Comparison of ENCODE assay signal across 23 mouse cellular contexts in the genomic region with DNA sequence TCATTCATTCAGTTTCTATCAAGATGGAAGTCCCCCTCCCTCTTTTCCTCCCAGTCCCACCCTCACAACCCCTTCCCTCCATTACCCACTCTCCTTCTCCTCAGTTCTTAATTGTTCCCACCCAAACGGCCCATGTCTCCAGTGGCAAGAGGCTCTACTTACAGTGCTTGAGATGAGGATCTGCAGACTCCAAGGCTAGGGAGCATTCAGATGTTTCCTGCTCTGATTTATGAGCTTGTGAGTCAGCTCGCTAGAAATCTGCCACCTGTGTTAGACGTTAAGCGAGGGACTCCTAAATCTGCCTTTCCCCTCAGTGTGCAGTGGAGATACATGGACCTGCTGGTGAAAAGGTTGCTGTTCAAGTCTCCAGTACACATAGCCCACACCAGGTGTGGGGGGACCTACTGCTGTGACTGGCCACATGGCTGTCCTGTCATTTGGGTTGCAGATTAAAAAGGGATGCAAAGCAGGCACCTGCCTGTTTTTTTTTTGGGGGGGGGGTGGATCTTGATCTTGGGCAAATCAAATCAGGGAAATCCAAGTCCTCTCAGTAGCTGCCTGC. TPM values are rescaled to one million over a fixed set of nuclear protein-coding genes. Genes with fewer than 3 reads are reported as not detected.
A peak's percentile ranks its signal among the peaks of the same experiment; 100 is the strongest.
DNase-seq lines count a peak whose midpoint lies in the region; ATAC-seq lines count a peak whose summit lies in the region.
"Had no signal": no experiment of that assay in that cellular context is flagged by ENCODE, and none has a peak within 500 bp of the region (broad histone marks: within the 10 kb centered on the region; RNA-seq: fewer than 3 reads in every experiment).

No protein-coding gene starts in this region.

- peak; percentile 58 for DNase-seq in intestine, embryonic 14.5 days (ENCODE audit: low spot score)
- DNase-seq in cerebellum, adult 9-11 months = peak; percentile 61
- DNase-seq in thymus, postnatal 25 days = no peak
- DNase-seq in midbrain, embryonic 10.5 days (ENCODE audit: low spot score) = no peak
- DNase-seq: adrenal gland, postnatal 10 days; gastrocnemius, adult 2 months; heart, postnatal 4 days; kidney, postnatal 4 days; lung, embryonic 14.5 days; lung, postnatal 36 days; right cerebral cortex, adult 18-20 months; thymus, adult 18-20 months had no signal

- H3K4me3 ChIP-seq in intestine, embryonic 14.5 days (ENCODE audit: low read depth, low read length) = no peak overlapping the region
- H3K4me3 ChIP-seq in intestine, embryonic 15.5 days (replicated peaks) = no peak overlapping the region
- no peak overlapping the region for H3K4me3 ChIP-seq in neural tube, embryonic 14.5 days (ENCODE audit: low read depth, low read length)
- H3K4me3 ChIP-seq in neural tube, embryonic 15.5 days (replicated peaks) = no peak overlapping the region
- H3K4me3 ChIP-seq in midbrain, embryonic 10.5 days = no peak overlapping the region
- H3K4me3 ChIP-seq: forebrain, embryonic 13.5 days; gastrocnemius, adult 2 months; hindbrain, embryonic 15.5 days; limb, embryonic 15.5 days; megakaryocyte, embryonic 14.5 days; midbrain, embryonic 15.5 days; neural tube, embryonic 12.5 days had no signal

- no peaks in the 10 kb centered on the region for H3K9me3 ChIP-seq in intestine, embryonic 14.5 days (ENCODE audit: control insufficient read depth, low read length)
- H3K9me3 ChIP-seq in intestine, embryonic 15.5 days = no peaks in the 10 kb centered on the region
- H3K9me3 ChIP-seq in neural tube, embryonic 14.5 days (ENCODE audit: control insufficient read depth, low read length) = no peaks in the 10 kb centered on the region
- no peaks in the 10 kb centered on the region for H3K9me3 ChIP-seq in neural tube, embryonic 15.5 days (replicated peaks)
- H3K9me3 ChIP-seq in midbrain, embryonic 10.5 days (replicated peaks) = no peaks in the 10 kb centered on the region
- H3K9me3 ChIP-seq: forebrain, embryonic 13.5 days; hindbrain, embryonic 15.5 days; limb, embryonic 15.5 days; megakaryocyte, embryonic 14.5 days; midbrain, embryonic 15.5 days; neural tube, embryonic 12.5 days had no signal

- H3K27me3 ChIP-seq in intestine, embryonic 14.5 days (replicated peaks; ENCODE audit: control insufficient read depth, insufficient read depth, low read length) = peaks cover 11% of the 10 kb centered on the region
- H3K27me3 ChIP-seq in intestine, embryonic 15.5 days (replicated peaks) = no peaks in the 10 kb centered on the region
- H3K27me3 ChIP-seq in neural tube, embryonic 14.5 days (ENCODE audit: control insufficient read depth, insufficient read depth, low read length) = no peaks in the 10 kb centered on the region
- H3K27me3 ChIP-seq in neural tube, embryonic 15.5 days (replicated peaks) = no peaks in the 10 kb centered on the region
- H3K27me3 ChIP-seq in midbrain, embryonic 10.5 days (ENCODE audit: low read depth, poor library complexity, severe bottlenecking) = no peaks in the 10 kb centered on the region; the same call in 1 of the 2 replicates
- H3K27me3 ChIP-seq: hindbrain, embryonic 15.5 days; limb, embryonic 15.5 days; midbrain, embryonic 15.5 days; neural tube, embryonic 12.5 days had no signal

- 22% methylated on average over 4 of the region's 4 CpGs for WGBS in intestine, embryonic 14.5 days
- 39% methylated on average over 4 of the region's 4 CpGs for WGBS in intestine, embryonic 15.5 days
- 27% methylated on average over 4 of the region's 4 CpGs for WGBS in neural tube, embryonic 14.5 days
- 27% methylated on average over 4 of the region's 4 CpGs for WGBS in neural tube, embryonic 15.5 days
- 90% methylated on average over 4 of the region's 4 CpGs for WGBS in midbrain, embryonic 10.5 days

- no peak overlapping the region for H3K9ac ChIP-seq in intestine, embryonic 14.5 days (ENCODE audit: low read length)
- H3K9ac ChIP-seq in intestine, embryonic 15.5 days = no peak overlapping the region
- no peak overlapping the region for H3K9ac ChIP-seq in neural tube, embryonic 14.5 days (replicated peaks; ENCODE audit: low read depth, low read length)
- H3K9ac ChIP-seq in neural tube, embryonic 15.5 days (replicated peaks) = no peak overlapping the region
- H3K9ac ChIP-seq: forebrain, embryonic 13.5 days; hindbrain, embryonic 15.5 days; limb, embryonic 15.5 days; liver, embryonic 14.5 days; lung, embryonic 14.5 days; midbrain, embryonic 15.5 days; neural tube, embryonic 12.5 days had no signal

- H3K4me2 ChIP-seq in intestine, embryonic 14.5 days (ENCODE audit: low read length) = no peak overlapping the region
- no peak overlapping the region for H3K4me2 ChIP-seq in intestine, embryonic 15.5 days (replicated peaks)
- no peak overlapping the region for H3K4me2 ChIP-seq in neural tube, embryonic 14.5 days (ENCODE audit: low read depth, low read length)
- H3K4me2 ChIP-seq in neural tube, embryonic 15.5 days = no peak overlapping the region
- H3K4me2 ChIP-seq: forebrain, embryonic 13.5 days; hindbrain, embryonic 15.5 days; limb, embryonic 15.5 days; lung, embryonic 14.5 days; midbrain, embryonic 15.5 days; neural tube, embryonic 12.5 days had no signal

- no peak overlapping the region for H3K27ac ChIP-seq in intestine, embryonic 14.5 days (ENCODE audit: low read depth)
- no peak overlapping the region for H3K27ac ChIP-seq in intestine, embryonic 15.5 days
- H3K27ac ChIP-seq in neural tube, embryonic 14.5 days (ENCODE audit: low read depth, low read length) = no peak overlapping the region
- no peak overlapping the region for H3K27ac ChIP-seq in neural tube, embryonic 15.5 days (replicated peaks)
- no peak overlapping the region for H3K27ac ChIP-seq in midbrain, embryonic 10.5 days (replicated peaks)
- H3K27ac ChIP-seq: forebrain, embryonic 13.5 days; gastrocnemius, adult 2 months; hindbrain, embryonic 15.5 days; limb, embryonic 15.5 days; liver, embryonic 14.5 days; midbrain, embryonic 15.5 days; neural tube, embryonic 12.5 days had no signal

- H3K4me1 ChIP-seq in intestine, embryonic 14.5 days (replicated peaks; ENCODE audit: control insufficient read depth, insufficient read depth, low read length) = no peaks in the 10 kb centered on the region; the same call in 1 of the 2 replicates
- no peaks in the 10 kb centered on the region for H3K4me1 ChIP-seq in intestine, embryonic 15.5 days (replicated peaks)
- H3K4me1 ChIP-seq in neural tube, embryonic 14.5 days (ENCODE audit: control insufficient read depth, insufficient read depth, low read length) = peaks cover 7% of the 10 kb centered on the region; the same call in 1 of the 2 replicates
- H3K4me1 ChIP-seq in neural tube, embryonic 15.5 days = peaks cover 38% of the 10 kb centered on the region
- peaks cover 17% of the 10 kb centered on the region for H3K4me1 ChIP-seq in midbrain, embryonic 10.5 days
- H3K4me1 ChIP-seq: megakaryocyte, embryonic 14.5 days had no signal

- peak; percentile 47; the same call in 1 of the 2 replicates for ATAC-seq in intestine, embryonic 14.5 days (replicated peaks; ENCODE audit: low FRiP score, low TSS enrichment, low read depth)
- no peak for ATAC-seq in intestine, embryonic 15.5 days
- peak; percentile 26; the same call in 1 of the 2 replicates for ATAC-seq in neural tube, embryonic 14.5 days (ENCODE audit: low read depth)
- no peak; the same call in 1 of the 2 replicates for ATAC-seq in neural tube, embryonic 15.5 days (ENCODE audit: low FRiP score)
- ATAC-seq: forebrain, embryonic 13.5 days; intestine, postnatal 0 days; midbrain, embryonic 15.5 days had no signal

- H3K36me3 ChIP-seq in intestine, embryonic 14.5 days (ENCODE audit: control insufficient read depth, insufficient read depth, low read length) = no peaks in the 10 kb centered on the region
- H3K36me3 ChIP-seq in intestine, embryonic 15.5 days = no peaks in the 10 kb centered on the region
- peaks cover 7% of the 10 kb centered on the region; the same call in 1 of the 2 replicates for H3K36me3 ChIP-seq in neural tube, embryonic 14.5 days (ENCODE audit: control insufficient read depth, insufficient read depth, low read length)
- no peaks in the 10 kb centered on the region for H3K36me3 ChIP-seq in neural tube, embryonic 15.5 days
- no peaks in the 10 kb centered on the region for H3K36me3 ChIP-seq in midbrain, embryonic 10.5 days
- H3K36me3 ChIP-seq: hindbrain, embryonic 15.5 days; midbrain, embryonic 15.5 days had no signal

RNA-seq across cellular contexts. Expression of gene Ebf1, which starts 21.2 kb away (rescaled TPM):
- 8.4 and 10.0 TPM in 2 replicates for polyA plus RNA-seq in intestine, embryonic 14.5 days (2014; fragmentation: Nextera tagmentation; extraction: Ambion mirVana)
- polyA plus RNA-seq in intestine, embryonic 15.5 days (2015; fragmentation: Nextera tagmentation; extraction: Ambion mirVana) = 9.5 and 12.1 TPM in 2 replicates
- polyA plus RNA-seq in neural tube, embryonic 14.5 days (2014; fragmentation: Nextera tagmentation; extraction: Ambion mirVana) = 194 and 226 TPM in 2 replicates
- polyA plus RNA-seq in neural tube, embryonic 15.5 days (2015; fragmentation: Nextera tagmentation; extraction: Ambion mirVana) = 157 and 168 TPM in 2 replicates
- polyA plus RNA-seq in midbrain, embryonic 10.5 days (2016; fragmentation: Nextera tagmentation; extraction: Ambion mirVana) = 31.8 and 49.2 TPM in 2 replicates

Comparison
In these comparisons a context has a peak if more than half of its experiments do, and no peak if none do; other contexts are left out.
1. ATAC-seq: peak in intestine, embryonic 14.5 days (single experiment) and neural tube, embryonic 14.5 days (single experiment); none in intestine, embryonic 15.5 days (single experiment) and neural tube, embryonic 15.5 days (single experiment).
2. DNase-seq: peak in intestine, embryonic 14.5 days (single experiment) and cerebellum, adult 9-11 months (single experiment); none in thymus, postnatal 25 days (single experiment) and midbrain, embryonic 10.5 days (single experiment).